Mouse (Mus musculus) ES-E14 (cell line): ENCODE results near the gene Chchd4.

Experiments
- CHD2 ChIP-seq: IDR thresholded peaks from 2 replicates; pipeline ENCODE4 v1.6.1; 2014; ENCODE audit warnings: mild to moderate bottlenecking, low read depth, low read length, inconsistent platforms
- HCFC1 ChIP-seq: IDR thresholded peaks from 2 replicates; pipeline ENCODE4 v1.6.1; 2012; ENCODE audit warnings: low read length, inconsistent platforms, borderline replicate concordance; ENCODE audit not compliant: insufficient read depth
- ZNF384 ChIP-seq: IDR thresholded peaks from 2 replicates; pipeline ENCODE4 v1.6.1; 2012; ENCODE audit warnings: low read depth, low read length, inconsistent platforms

DNA sequence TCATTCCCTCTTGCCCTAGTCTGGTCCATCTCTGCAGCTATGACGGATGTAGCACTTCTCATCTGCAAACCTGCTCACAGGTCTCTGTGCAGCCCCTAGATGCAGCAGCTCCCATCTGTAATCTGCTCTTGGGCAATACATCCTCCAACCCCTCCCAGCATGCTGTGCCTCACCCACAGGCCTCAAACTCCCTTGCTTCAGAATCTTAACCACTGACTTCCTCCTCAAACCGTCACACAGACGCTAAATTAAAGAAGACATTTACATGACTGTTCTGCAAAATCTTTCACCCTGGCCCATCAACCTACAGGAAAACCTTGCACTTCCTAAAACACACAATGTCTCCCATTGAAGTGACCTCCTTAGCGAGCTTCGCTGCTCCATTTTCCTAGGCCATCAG is 32.7 kb upstream of the Chchd4 start:
- no peak for TF ChIP-seq HCFC1
- no peak for TF ChIP-seq CHD2
- no peak for TF ChIP-seq ZNF384
